Mouse (Mus musculus): ENCODE results near the gene Stxbp5.

DNA sequence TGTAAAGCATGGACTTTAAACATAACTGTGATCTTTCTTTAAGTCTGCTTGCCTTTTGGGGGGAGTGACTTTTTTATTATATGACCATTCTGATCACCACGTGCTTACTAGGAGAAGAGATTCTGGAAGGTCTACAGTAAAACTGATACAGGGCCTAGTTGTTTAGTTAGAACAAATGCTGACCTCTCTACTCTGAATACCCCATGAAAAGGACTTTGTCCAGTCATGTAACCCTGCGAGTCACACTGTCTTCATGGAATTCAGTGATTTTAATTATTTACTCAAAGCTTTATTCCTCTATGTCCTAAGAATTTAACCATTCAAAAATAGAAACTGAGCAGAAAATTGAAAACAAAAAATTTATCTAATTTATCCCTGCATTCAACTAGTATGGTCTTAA lies 93.3 kb downstream of the Stxbp5 start:
- no peak for TF ChIP-seq ZC3H11A (IDR thresholded peaks at IDR 0.05; ENCODE audit: low read depth, low read length)
- TF ChIP-seq EP300 (IDR thresholded peaks at IDR 0.05; ENCODE audit: low read length) = no peak
- TF ChIP-seq KAT2A (IDR thresholded peaks at IDR 0.05; ENCODE audit: insufficient replicate concordance, low read length) = no peak
- TF ChIP-seq USF1 (IDR thresholded peaks at IDR 0.05; ENCODE audit: low read depth, low read length) = no peak
- no peak for TF ChIP-seq JUN (IDR thresholded peaks at IDR 0.05; ENCODE audit: insufficient read depth, low read depth, low read length)
